Mouse (Mus musculus): ENCODE data around the gene Hfe2. TPM values are rescaled to one million over a fixed set of nuclear protein-coding genes. Genes with fewer than 3 reads are reported as not detected.
A peak's percentile ranks its signal among the peaks of the same experiment; 100 is the strongest.
"Not testable (repeated sequence)": the region's sequence is repeated elsewhere in the genome, so short reads cannot be mapped to it uniquely, and the experiment has no call there.

The Hfe2 gene
- polyA plus RNA-seq (2016; fragmentation: Nextera tagmentation; extraction: Ambion mirVana): 1.9 and 2.7 TPM in 2 replicates

DNA sequence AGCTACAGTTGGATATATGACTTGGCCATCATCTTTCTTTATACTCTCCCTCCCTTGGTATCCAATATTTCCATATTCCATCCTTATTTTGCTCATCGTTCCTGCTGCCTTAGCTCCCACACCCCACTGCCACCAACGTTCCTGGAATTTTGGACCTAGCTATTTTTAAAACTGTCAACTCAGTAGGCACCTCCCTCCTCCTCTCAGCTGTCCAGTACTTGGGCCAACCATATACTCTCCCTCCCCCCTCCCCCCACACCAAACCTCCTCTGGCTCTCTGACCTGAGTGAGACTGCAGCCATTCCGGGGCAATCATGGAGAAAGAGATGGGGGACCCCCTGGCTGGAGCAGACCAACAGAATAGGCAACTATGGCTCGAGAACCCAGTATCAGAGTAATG, at the start of gene Hfe2:
Gene Hfe2 (plus strand): TSS at position 259 of the 400 bp plus-strand sequence.
- Histone ChIP-seq H3K4me1 (peaks cover 10% of the 10 kb centered on the region), H3K36me3 (no peaks in the 10 kb centered on the region), H3K9me3 (no peaks in the 10 kb centered on the region), H3K9ac (no peak within 1 kb of the TSS), H3K4me2 (replicated peaks) (no peak within 1 kb of the TSS), H3K27me3 (replicated peaks) (peaks cover 40% of the 10 kb centered on the region), H3K4me3 (no peak within 1 kb of the TSS), H3K27ac (no peak within 1 kb of the TSS)
- no peak for ATAC-seq (ENCODE audit: low FRiP score, low read depth)
- 79% methylated on average over 4 of the region's 4 CpGs for WGBS

DNA sequence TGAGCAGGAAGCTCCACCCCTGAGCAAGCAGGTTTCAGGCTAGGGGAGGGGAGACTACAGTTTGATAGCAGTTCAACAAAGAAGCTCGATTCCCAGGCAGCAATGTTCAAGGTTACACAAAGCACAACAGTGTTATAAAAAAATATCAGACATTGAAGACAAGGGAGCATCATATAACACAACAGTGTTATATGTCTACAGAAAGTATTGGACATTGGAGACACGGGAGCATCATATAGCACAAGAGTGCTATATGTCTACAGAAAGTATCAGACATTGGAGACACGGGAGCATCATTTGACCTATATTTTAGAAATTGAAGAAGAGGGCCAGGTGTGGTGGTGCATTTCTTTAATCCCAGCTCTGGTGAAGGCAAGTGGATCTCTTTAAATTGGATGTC, 47.9 kb upstream of the Hfe2 start:
- H3K27me3 ChIP-seq (replicated peaks): peaks cover 48% of the 10 kb centered on the region
- 51% methylated on average over 3 of the region's 3 CpGs for WGBS
- H3K36me3 ChIP-seq: no peaks in the 10 kb centered on the region

GRCm38 (mm10) chr3:96477558-96477957, 47.4 kb upstream of the Hfe2 start:
- Histone ChIP-seq H3K4me1 (peaks cover 7% of the 10 kb centered on the region), H3K9ac (no peak overlapping the region), H3K27me3 (replicated peaks) (peaks cover 47% of the 10 kb centered on the region), H3K4me3 (no peak overlapping the region), H3K36me3 (no peaks in the 10 kb centered on the region), H3K27ac (no peak overlapping the region), H3K4me2 (replicated peaks) (no peak overlapping the region), H3K9me3 (no peaks in the 10 kb centered on the region)
- WGBS: 73% methylated on average over 6 of the region's 6 CpGs
- ATAC-seq (ENCODE audit: low FRiP score, low read depth): no peak

More for the DNA sequence above, 47.9 kb upstream of the Hfe2 start:
- H3K4me2 ChIP-seq (replicated peaks): no peak overlapping the region
- no peak overlapping the region for H3K9ac ChIP-seq
- peaks cover 7% of the 10 kb centered on the region for H3K4me1 ChIP-seq
- no peak for ATAC-seq (ENCODE audit: low FRiP score, low read depth)
- no peak overlapping the region for H3K4me3 ChIP-seq
- no peaks in the 10 kb centered on the region for H3K9me3 ChIP-seq
- H3K27ac ChIP-seq: no peak overlapping the region

DNA sequence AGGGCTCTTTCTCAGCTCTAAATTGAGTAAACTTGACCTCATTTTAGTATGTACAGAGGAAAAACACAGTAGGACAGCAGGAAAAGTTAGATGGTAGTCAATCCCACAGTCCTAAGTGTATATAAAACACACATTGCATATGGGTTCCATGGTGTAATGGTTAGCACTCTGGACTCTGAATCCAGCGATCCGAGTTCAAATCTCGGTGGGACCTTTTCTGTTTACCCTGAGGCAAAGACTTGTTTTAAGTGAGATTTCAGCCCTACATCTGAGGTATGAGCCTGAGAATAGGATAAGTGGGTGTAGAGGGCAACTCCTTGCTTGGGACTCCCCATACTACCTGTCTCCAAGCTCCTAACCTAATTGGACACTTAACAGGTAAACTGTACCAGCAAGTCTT, 45.7 kb upstream of the Hfe2 start:
- no peak overlapping the region for H3K4me3 ChIP-seq
- H3K36me3 ChIP-seq: no peaks in the 10 kb centered on the region
- H3K27me3 ChIP-seq (replicated peaks): peaks cover 36% of the 10 kb centered on the region
- no peak overlapping the region for H3K4me2 ChIP-seq (replicated peaks)
- no peak overlapping the region for H3K9ac ChIP-seq
- no peak for ATAC-seq (ENCODE audit: low FRiP score, low read depth)
- peaks cover 7% of the 10 kb centered on the region for H3K4me1 ChIP-seq
- no peak overlapping the region for H3K27ac ChIP-seq
- no peaks in the 10 kb centered on the region for H3K9me3 ChIP-seq
- 27% methylated on average over 3 of the region's 3 CpGs for WGBS

GRCm38 (mm10) chr3:96480684-96481270, 44.2 kb upstream of the Hfe2 start:
- no peak overlapping the region for H3K4me2 ChIP-seq (replicated peaks)
- H3K4me1 ChIP-seq: no peaks in the 10 kb centered on the region
- H3K9me3 ChIP-seq: no peaks in the 10 kb centered on the region
- WGBS: 83% methylated on average over 4 of the region's 4 CpGs
- peaks cover 26% of the 10 kb centered on the region for H3K27me3 ChIP-seq (replicated peaks)
- no peak overlapping the region for H3K9ac ChIP-seq
- H3K36me3 ChIP-seq: no peaks in the 10 kb centered on the region
- ATAC-seq (ENCODE audit: low FRiP score, low read depth): no peak
- no peak overlapping the region for H3K4me3 ChIP-seq
- H3K27ac ChIP-seq: no peak overlapping the region

DNA sequence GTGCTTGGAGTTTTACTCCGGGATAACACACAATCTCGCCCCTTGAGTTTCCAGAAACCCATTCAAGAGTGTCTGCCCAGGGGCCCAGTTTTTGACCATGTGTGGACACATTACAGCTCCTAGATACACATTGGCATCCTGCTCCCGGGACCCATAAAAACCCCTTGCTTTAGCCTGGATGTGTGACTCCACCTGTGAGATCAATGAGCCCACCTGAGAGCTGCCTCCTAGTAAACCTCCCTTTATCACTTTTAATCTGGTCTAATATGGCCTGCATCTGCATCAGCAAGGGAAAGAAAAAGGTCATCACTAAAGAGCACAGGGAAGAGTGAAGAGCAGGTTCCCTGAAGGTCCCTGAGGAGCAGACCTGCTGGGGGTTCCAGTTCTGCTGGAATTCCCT, 43.1 kb upstream of the Hfe2 start:
- no peaks in the 10 kb centered on the region for H3K9me3 ChIP-seq
- no peaks in the 10 kb centered on the region for H3K36me3 ChIP-seq
- H3K27ac ChIP-seq: no peak overlapping the region
- no peak overlapping the region for H3K4me2 ChIP-seq (replicated peaks)
- no peak overlapping the region for H3K4me3 ChIP-seq
- ATAC-seq (ENCODE audit: low FRiP score, low read depth): no peak
- WGBS: 88% methylated on average over 3 of the region's 3 CpGs
- no peaks in the 10 kb centered on the region for H3K4me1 ChIP-seq
- H3K9ac ChIP-seq: no peak overlapping the region
- peaks cover 18% of the 10 kb centered on the region for H3K27me3 ChIP-seq (replicated peaks)

- no peaks in the 10 kb centered on the region for H3K9me3 ChIP-seq
- ATAC-seq (ENCODE audit: low FRiP score, low read depth): no peak
- H3K27me3 ChIP-seq (replicated peaks): peaks cover 14% of the 10 kb centered on the region
- H3K4me3 ChIP-seq: no peak overlapping the region
- no peaks in the 10 kb centered on the region for H3K36me3 ChIP-seq
- no peak overlapping the region for H3K27ac ChIP-seq
- H3K4me1 ChIP-seq: no peaks in the 10 kb centered on the region
- 86% methylated on average over 13 of the region's 13 CpGs for WGBS
- H3K4me2 ChIP-seq (replicated peaks): no peak overlapping the region
- no peak overlapping the region for H3K9ac ChIP-seq
Observed at GRCm38 (mm10) chr3:96482451-96482850, 42.5 kb upstream of the Hfe2 start.

GRCm38 (mm10) chr3:96483044-96483443, 41.9 kb upstream of the Hfe2 start:
- not testable (repeated sequence) for H3K27me3 ChIP-seq (replicated peaks)

DNA sequence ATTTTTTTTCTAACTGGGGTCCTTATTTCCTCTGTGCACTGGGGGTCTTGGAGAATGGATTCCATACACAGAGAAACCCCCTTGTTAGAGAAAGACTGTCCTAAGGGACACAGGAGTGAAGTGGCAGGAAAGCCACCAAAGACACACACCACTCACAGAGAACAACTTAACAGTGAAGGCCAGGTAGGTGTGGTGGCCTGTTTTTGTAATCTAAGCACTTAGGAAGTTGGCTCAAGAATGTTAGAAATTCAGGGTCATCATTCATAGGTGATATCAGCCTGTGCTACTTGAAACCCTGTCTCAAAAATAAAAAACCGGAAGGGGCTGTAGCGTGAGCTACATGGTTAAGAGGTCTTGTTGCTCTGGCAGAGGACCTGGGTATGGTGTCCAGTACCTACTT, 41.0 kb upstream of the Hfe2 start:
- Histone ChIP-seq H3K4me2 (replicated peaks) (no peak overlapping the region), H3K27me3 (replicated peaks) (peaks cover 7% of the 10 kb centered on the region; the same call in 1 of the 2 replicates), H3K36me3 (no peaks in the 10 kb centered on the region), H3K9me3 (no peaks in the 10 kb centered on the region), H3K27ac (no peak overlapping the region), H3K4me3 (no peak overlapping the region), H3K4me1 (0 out of 2 replicates have a peak, but pooled peaks cover 3% of the 10 kb centered on the region), H3K9ac (no peak overlapping the region)
- WGBS: 92% methylated on average over 2 of the region's 2 CpGs
- ATAC-seq (ENCODE audit: low FRiP score, low read depth): no peak

More at GRCm38 (mm10) chr3:96483044-96483443, 41.9 kb upstream of the Hfe2 start:
- ATAC-seq (ENCODE audit: low FRiP score, low read depth); H3K27ac ChIP-seq; H3K4me2 ChIP-seq (replicated peaks); H3K4me1 ChIP-seq; H3K9ac ChIP-seq; H3K9me3 ChIP-seq; H3K36me3 ChIP-seq; H3K4me3 ChIP-seq: not testable (repeated sequence)
- 52% methylated on average over 7 of the region's 7 CpGs for WGBS

GRCm38 (mm10) chr3:96484921-96485320, 40.1 kb upstream of the Hfe2 start:
- Histone ChIP-seq H3K4me2 (replicated peaks) (no peak overlapping the region), H3K27me3 (replicated peaks) (peaks cover 7% of the 10 kb centered on the region; the same call in 1 of the 2 replicates)

DNA sequence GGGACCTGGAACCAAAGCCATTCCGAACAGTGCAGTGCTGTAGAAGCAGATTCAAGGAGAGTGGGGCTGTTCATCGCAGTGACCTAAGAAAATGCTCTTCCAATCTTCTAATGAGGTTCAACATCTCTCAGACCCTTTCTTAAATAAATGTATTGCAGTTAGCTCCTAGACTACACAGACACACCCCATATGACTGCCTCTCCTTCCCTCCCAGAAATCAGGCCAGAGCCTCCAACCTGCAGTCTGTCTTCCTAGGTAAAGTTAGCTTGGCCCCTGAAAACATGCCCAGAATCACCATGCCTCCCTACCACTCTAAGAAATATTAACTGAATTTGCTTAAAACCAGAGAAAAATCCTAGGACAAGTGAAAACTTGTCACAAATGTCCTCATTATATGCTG, 39.6 kb upstream of the Hfe2 start:
- Histone ChIP-seq H3K27ac (no peak overlapping the region), H3K4me3 (no peak overlapping the region), H3K27me3 (replicated peaks) (peaks cover 7% of the 10 kb centered on the region; the same call in 1 of the 2 replicates), H3K4me2 (replicated peaks) (no peak overlapping the region), H3K9ac (no peak overlapping the region), H3K36me3 (no peaks in the 10 kb centered on the region), H3K9me3 (no peaks in the 10 kb centered on the region), H3K4me1 (0 out of 2 replicates have a peak, but pooled peaks cover 3% of the 10 kb centered on the region)
- no peak for ATAC-seq (ENCODE audit: low FRiP score, low read depth)
- 76% methylated on average over 2 of the region's 2 CpGs for WGBS

More at GRCm38 (mm10) chr3:96484921-96485320, 40.1 kb upstream of the Hfe2 start:
- Histone ChIP-seq H3K36me3 (no peaks in the 10 kb centered on the region), H3K9me3 (no peaks in the 10 kb centered on the region), H3K27ac (no peak overlapping the region), H3K9ac (no peak overlapping the region), H3K4me3 (no peak overlapping the region), H3K4me1 (0 out of 2 replicates have a peak, but pooled peaks cover 3% of the 10 kb centered on the region)
- 80% methylated on average over 4 of the region's 4 CpGs for WGBS
- no peak for ATAC-seq (ENCODE audit: low FRiP score, low read depth)

DNA sequence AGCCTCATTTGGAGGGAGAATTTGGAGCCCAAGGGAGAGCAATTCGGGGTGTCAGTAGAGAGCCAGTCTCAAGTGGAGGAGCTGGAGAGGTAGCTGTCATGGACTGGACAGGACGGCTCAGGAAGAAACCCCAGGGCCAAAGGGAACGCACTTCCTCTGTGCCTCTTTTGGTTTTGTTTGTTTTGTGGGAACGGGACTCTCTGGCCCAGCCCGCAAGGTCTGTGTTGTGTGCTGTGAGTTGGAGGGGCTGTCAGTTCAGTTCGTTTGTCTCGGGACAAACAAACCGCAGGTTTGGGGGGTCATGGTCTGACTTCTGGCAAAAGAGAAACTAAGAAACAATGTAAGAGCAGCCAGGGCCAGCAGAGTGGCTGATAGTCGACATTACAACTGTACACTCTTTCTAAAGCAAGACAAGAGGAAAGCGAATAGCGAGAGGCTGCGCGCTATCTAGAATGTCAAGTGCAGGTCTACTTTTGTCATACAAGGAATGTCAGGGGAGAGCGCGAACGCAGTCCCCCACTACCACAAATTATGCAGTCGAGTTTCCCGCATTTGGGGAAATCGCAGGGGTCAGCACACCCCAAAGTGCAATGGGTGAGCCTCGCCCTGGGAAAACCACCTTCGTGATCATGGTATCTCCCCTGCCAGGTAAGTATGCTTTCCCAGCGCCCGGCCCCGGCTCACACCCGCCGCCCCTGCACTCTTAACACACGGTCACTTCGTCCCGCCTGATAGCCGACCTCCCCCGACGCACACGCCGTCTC, 38.7 kb upstream of the Hfe2 start:
- peak; percentile 22 for ATAC-seq (ENCODE audit: low FRiP score, low read depth)
- not testable (repeated sequence) for H3K4me1 ChIP-seq; H3K36me3 ChIP-seq; H3K4me3 ChIP-seq; H3K9ac ChIP-seq; H3K27me3 ChIP-seq (replicated peaks); H3K27ac ChIP-seq; H3K4me2 ChIP-seq (replicated peaks); H3K9me3 ChIP-seq
- 0% methylated on average over 5 of the region's 34 CpGs for WGBS

Data from neural tube, embryonic 12.5 days (tissue).